Mouse (Mus musculus) cerebellum, adult 2 months (tissue): ENCODE data around the gene Vash2. TPM values are rescaled to one million over a fixed set of nuclear protein-coding genes. Genes with fewer than 3 reads are reported as not detected.
"Not testable (repeated sequence)": the region's sequence is repeated elsewhere in the genome, so short reads cannot be mapped to it uniquely, and the experiment has no call there.

Source experiments
- DNase-seq, 2 experiments: peaks; one replicate each; pipeline ENCODE4 v3.0.0; 2021
- H3K27ac ChIP-seq: fragments of 200-500 bp; 2 replicates; pipeline ENCODE4 v1.5.1; 2012; ENCODE audit warnings: low read length, control low read depth, inconsistent platforms; ENCODE audit not compliant: insufficient read depth
- H3K27me3 ChIP-seq: fragments of 200-500 bp; 2 replicates; pipeline ENCODE4 v1.6.1; 2012; ENCODE audit warnings: inconsistent platforms, mild to moderate bottlenecking, low read length, moderate library complexity; ENCODE audit not compliant: control insufficient read depth, insufficient read depth
- H3K4me1 ChIP-seq: fragments of 200-500 bp; 2 replicates; pipeline ENCODE4 v1.6.1; 2011; ENCODE audit warnings: low read length; ENCODE audit not compliant: control insufficient read depth, insufficient read depth
- H3K4me3 ChIP-seq: fragments of 200-500 bp; replicated peaks from 2 replicates; pipeline ENCODE3; 2011; ENCODE audit warnings: mild to moderate bottlenecking, low read depth, low read length, control low read depth; ENCODE audit not compliant: insufficient read depth
- CTCF ChIP-seq: fragments of 200-500 bp; IDR thresholded peaks from 2 replicates; pipeline ENCODE4 v1.5.1; 2011; ENCODE audit warnings: low read depth, mild to moderate bottlenecking, control low read depth, low read length, moderate library complexity, borderline replicate concordance; ENCODE audit not compliant: insufficient read depth
- POLR2A ChIP-seq: fragments of 200-500 bp; IDR thresholded peaks from 2 replicates; pipeline ENCODE4 v1.6.1; 2011; ENCODE audit warnings: low read length, control low read depth, borderline replicate concordance; ENCODE audit not compliant: insufficient read depth
- WGBS: fragments of 180-500 bp; shearing (Covaris S2); methylation state at CpG from one replicate; pipeline ENCODE4 v1.1.7; 2018; 5-methylcytosine and 5-hydroxymethylcytosine counted together
- polyA plus RNA-seq: library from polyadenylated mRNA; depleted of rRNA; stranded (reverse); fragments of >200 nt; gene quantifications from 2 replicates; pipeline ENCODE4 v1.2.3, GENCODE M21; 2012

Vash2 gene
- polyA plus RNA-seq, 1 experiment, result 3.0 TPM

DNA sequence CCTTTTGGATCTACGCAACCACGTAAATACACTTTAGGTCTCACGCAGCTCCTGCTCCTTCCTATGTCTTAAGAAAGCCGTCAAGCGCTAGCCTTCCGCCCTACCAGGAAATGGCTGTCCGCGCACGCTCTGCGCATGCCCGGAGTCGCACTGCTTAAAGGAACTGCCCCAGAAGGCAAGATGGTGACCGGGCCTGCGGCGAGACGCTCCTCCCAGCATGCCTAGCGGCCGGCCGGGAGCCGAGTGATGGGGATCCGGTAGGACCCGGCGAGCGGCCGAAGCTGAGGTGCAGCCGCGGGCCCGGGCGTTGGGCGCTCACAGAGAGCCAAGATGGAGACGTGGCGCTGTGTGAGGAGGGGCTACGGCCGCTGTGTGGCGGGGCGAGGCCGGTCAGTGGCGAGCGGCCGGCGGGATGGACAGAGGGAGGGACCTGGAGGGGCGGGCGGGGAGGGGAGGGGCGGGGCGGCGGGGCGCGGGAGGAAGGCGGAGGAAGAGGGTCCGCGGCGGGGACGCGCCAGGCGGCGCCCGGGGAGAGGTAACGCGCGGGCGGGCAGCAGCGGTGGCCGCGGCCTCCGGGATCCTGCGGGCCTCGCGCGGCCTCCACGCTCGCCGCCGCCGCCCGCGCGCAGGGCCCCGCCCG lies 50.6 kb downstream of the Vash2 start:
- peak overlapping the region; percentile 99 for H3K4me3 ChIP-seq
- no peak for TF ChIP-seq CTCF
- TF ChIP-seq POLR2A, result peak; percentile 85; the same call in 1 of the 2 replicates
- H3K27ac ChIP-seq, result peak overlapping the region; percentile 98
- WGBS, result 1% methylated on average over 71 of the region's 79 CpGs
- peaks cover 3% of the 10 kb centered on the region; the same call in 1 of the 2 replicates for H3K4me1 ChIP-seq
- H3K27me3 ChIP-seq, result no peaks in the 10 kb centered on the region
- peak; percentile 98 to 99 for DNase-seq

DNA sequence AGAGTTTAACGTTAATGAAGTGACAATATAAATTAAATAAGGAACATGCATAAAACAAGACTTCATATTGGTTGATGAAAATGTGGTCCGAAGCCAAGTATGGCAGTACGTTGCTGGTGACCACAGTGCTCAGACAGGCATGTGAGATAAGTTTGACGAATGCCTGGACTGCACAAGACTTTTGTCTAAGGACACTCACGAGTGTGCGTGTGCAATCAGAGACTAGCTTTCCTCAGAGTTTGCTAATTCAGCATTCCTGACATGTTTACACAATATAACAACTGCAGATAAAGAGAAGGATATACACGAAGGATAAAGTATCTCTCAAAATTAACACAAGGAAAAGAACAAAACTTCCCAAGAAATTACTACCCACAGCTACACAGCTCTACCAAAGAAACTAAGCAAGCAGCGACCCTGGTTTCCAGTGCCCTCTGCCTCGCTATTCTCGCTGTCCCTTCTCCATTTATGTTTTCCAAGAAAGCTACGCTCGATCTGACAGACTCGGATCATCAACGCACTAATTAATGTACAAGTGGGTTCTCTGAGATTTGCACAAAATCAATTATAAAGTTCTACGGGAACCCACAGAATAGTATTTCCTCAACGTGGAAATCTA lies 51.2 kb downstream of the Vash2 start:
- DNase-seq, result peak in 1 of 2 experiments; percentile 27
- H3K27ac ChIP-seq, result peak overlapping the region; percentile 14; the same call in 1 of the 2 replicates
- peak overlapping the region; percentile 99 for H3K4me3 ChIP-seq
- 12% methylated on average over 16 of the region's 16 CpGs for WGBS
- peaks cover 3% of the 10 kb centered on the region; the same call in 1 of the 2 replicates for H3K4me1 ChIP-seq
- no peaks in the 10 kb centered on the region; the same call in 1 of the 2 replicates for H3K27me3 ChIP-seq
- no peak for TF ChIP-seq CTCF
- TF ChIP-seq POLR2A, result no peak

DNA sequence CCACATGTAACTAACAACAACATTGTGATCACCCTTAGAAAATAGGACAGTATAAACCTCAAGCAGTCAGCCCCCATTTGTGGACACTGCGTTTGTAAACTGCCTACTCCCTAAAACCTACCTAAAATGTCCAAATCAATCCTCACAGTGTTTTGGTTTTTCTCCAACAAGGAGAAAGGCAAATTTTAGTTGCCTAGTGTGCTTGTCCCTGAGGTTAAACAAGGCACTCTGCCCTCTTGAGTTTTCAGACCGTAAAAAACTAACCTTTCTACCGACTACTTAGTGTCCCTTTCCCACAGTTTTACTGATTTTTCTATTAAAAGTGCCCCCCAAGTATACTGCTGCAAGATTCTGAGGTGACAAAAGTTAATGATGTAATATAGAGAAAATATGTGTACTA lies 51.8 kb downstream of the Vash2 start:
- TF ChIP-seq POLR2A (no peak), CTCF (no peak)
- WGBS, result 91% methylated on average over 3 of the region's 3 CpGs
- no peak for DNase-seq
- Histone ChIP-seq H3K27me3 (no peaks in the 10 kb centered on the region; the same call in 1 of the 2 replicates), H3K27ac (no peak overlapping the region), H3K4me1 (peaks cover 3% of the 10 kb centered on the region; the same call in 1 of the 2 replicates), H3K4me3 (peak overlapping the region; percentile 99)

DNA sequence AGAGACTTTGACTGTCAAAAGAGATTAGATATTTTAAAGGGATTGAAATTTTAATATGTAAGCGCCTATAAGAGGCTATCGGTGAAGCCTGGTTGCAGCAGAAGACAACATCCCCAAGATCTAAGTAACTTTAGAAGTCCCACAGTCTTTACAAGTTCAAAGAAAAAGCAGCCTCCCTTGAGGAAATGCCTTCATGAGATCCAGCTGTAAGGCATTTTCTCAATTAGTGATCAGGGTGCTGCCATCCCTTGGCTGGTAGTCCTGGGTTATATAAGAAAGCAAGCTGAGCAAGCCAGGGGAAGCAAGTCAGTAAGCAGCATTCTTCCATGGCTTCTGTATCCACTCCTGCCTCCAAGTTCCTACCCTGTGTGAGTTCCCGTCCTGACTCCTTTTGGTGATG lies 54.3 kb downstream of the Vash2 start, which contains the start of gene Angel2:
TSS of gene Angel2 (plus strand) at position 301 of the 400 bp plus-strand sequence.
- H3K4me3 ChIP-seq, DNase-seq, H3K27ac ChIP-seq, H3K27me3 ChIP-seq, H3K4me1 ChIP-seq: not testable (repeated sequence)
- 81% methylated on average over 3 of the region's 3 CpGs for WGBS

DNA sequence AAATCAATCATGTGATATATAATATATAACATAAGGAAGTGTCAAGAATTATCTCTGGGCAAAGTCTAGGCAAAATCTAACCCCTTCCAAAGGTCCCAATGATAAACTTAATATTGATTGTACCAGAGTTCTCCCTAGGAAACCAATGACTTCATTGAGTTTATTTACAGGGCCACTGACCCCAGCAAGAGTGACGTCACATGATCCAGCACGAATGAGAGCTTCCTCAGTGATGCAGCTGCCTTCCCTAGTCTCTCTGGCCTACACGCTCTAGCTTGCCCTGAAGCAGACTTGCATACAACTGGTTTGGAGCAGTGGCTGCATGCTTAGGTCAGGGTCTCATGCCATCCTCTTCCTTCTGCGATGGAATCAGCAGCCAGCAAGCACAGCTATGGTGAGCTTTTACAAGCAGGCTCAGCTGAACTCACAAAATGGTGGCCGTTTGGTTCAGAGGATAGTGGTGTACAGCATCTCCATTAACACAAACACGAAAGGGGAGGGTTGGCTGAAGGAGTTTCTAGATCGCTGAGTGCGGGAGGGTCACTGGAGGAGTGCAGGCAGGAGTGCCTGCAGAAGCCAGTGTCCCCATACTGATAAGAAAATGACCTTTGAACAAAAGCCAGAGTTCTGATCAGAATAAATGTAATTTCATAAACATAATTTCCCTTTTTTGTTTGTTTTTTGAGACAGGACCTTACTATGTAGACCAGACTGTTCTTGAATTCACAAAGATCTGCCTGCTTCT lies 59.2 kb downstream of the Vash2 start:
- Histone ChIP-seq H3K27ac (no peak overlapping the region), H3K4me3 (no peak overlapping the region), H3K4me1 (no peaks in the 10 kb centered on the region), H3K27me3 (no peaks in the 10 kb centered on the region; the same call in 1 of the 2 replicates)
- no peak for DNase-seq
- WGBS, result 72% methylated on average over 8 of the region's 8 CpGs
- TF ChIP-seq CTCF (no peak), POLR2A (no peak)

DNA sequence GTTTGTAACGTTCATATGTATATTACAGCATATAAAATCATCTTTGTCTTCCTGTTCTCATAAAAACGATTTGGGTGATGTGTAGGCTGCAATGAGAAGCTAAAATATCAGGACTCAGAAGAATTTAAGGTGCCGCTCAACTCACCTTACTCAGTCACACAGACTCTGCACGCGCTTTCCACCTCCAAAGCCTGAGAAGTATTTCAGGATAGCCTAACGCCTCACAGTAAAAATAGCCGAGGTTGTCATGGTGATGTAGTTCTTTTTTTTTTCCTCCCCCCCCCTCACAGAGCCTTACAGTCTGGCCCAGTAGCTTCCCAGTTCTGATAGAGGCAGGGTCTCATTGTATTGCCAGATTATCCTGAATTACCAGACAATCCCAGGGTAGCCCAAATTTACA lies 60.2 kb downstream of the Vash2 start:
- H3K4me3 ChIP-seq, result no peak overlapping the region
- WGBS, result 54% methylated on average over 7 of the region's 7 CpGs
- no peak overlapping the region for H3K27ac ChIP-seq
- DNase-seq, result no peak
- H3K4me1 ChIP-seq, result no peaks in the 10 kb centered on the region
- TF ChIP-seq POLR2A (no peak), CTCF (no peak)
- H3K27me3 ChIP-seq, result no peaks in the 10 kb centered on the region; the same call in 1 of the 2 replicates

DNA sequence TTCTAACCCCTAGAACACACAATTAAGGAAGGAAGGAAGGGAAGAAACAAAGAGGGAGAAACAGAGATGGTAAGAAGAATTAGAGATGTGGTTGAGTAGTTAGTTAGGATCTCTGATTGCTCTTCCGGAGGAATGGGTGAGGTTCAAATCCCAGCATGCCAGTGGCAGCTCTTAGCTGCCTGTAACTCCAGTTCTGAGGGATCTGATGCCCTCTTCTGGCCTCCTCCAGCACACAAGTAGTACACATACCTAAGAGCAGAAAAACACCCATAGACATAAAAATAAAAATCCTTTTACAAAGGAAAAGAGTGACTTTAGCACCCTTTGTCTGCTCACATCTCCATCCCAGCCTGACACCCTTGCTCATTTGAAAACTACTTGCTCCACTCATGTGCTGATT lies 66.5 kb downstream of the Vash2 start:
- no peaks in the 10 kb centered on the region for H3K27me3 ChIP-seq
- WGBS, result 55% methylated on average over 1 of the region's 1 CpGs
- no peak for TF ChIP-seq CTCF

More for the DNA sequence above, 66.5 kb downstream of the Vash2 start:
- no peak overlapping the region for H3K27ac ChIP-seq
- no peak overlapping the region for H3K4me3 ChIP-seq
- H3K4me1 ChIP-seq, result no peaks in the 10 kb centered on the region
- no peak for DNase-seq
